Mouse (Mus musculus): ENCODE results near the gene Gm45785.

The Gm45785 gene

DNA sequence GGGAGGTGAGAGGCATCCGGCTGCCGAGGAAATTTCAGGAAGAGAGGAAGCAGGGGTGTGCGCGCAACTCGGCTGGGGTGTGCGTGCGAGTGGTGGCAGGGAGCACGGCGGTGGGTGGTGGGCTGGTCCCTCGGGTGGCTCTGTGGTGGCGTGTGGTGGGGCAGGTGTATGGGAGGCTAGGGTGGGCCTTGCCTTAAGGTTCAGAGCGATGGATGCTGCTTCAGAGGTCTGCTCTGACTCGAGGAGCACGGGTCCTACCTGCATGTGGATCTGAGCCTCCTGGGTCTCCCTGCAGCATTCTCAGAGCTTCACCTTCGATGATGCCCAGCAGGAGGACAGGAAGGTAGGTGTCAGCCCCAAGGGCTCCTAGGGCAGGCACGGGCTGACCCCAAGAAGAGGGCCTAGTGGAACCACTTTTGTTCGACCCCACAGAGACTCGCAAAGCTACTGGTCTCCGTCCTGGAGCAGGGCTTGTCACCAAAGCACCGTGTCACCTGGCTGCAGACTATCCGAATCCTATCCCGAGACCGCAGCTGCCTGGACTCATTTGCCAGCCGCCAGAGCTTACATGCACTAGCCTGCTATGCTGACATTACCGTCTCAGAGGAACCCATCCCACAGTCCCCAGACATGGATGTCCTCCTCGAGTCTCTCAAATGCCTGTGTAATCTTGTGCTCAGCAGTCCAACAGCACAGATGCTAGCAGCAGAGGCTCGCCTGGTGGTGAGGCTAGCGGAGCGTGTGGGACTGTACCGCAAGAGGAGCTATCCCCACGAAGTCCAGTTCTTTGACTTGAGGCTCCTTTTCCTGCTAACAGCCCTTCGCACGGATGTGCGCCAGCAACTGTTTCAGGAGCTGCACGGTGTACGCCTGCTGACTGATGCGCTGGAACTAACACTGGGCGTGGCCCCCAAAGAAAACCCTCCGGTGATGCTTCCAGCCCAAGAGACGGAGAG is 1.7 kb upstream of the Gm45785 start, which contains the start of gene Bet1l:
TSS of gene Bet1l (minus strand) at position 28 of the 956 bp plus-strand sequence.
- DNase-seq, result peak; percentile 36 to 40

DNA sequence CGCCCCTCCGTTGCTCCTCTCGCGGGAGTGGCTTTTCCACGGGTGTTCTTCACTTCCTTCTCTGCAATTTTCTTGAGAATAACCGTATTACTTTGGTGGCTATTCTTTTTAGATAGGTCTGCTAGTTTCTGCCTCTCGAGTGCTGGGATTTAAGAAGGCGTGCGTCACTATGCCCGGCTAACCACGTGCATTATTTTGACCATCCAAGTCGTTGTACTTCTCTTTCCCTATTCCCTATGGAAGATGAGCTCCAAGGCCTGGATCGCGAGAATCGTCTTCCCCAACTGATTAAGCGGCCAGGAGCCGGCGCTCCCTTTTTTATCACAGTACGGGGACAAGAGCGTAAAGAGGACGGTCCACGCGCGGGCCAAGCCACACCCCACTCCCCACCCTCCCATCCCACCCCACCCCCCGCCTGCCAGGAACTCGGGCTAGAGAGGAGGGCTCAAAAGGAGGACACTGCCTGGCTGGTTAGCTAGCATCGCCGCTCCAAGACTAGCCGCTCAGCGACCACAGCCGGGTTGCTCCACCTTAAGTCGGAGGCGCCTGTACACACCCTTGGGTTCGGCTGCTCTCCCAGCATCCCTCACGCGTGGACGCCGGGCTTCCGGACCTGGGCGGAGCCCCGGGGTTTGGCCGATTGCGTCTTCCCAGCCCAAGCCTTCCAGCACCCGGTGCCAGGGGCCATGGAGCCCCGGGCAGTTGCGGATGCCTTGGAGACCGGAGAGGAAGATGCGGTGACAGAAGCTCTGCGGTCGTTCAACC is 836 bp upstream of the Gm45785 start, which contains the start of gene Ric8a:
TSS of gene Ric8a (plus strand) at position 173 of the 765 bp plus-strand sequence.
- peak; percentile 90 to 92 for DNase-seq

DNA sequence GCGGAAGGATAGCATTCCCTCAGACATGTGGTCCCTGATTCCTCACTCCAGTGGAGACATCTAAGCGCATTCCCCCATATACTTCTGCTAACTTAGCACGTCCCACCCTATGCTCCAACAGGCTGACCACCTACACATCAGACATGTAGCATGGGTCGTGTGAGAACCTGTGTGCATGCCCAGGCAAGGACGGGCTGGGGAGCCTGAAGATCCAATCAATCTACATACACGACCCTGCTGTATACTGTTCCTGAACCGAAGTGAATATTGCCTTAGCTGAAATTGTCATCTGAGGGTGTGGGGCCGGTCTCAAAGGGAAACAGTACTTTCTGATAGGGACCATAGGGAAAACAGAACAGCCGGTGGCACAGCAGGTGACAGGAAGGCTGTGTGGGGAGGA is 950 bp downstream of the Gm45785 start:
- DNase-seq, result no peak

DNA sequence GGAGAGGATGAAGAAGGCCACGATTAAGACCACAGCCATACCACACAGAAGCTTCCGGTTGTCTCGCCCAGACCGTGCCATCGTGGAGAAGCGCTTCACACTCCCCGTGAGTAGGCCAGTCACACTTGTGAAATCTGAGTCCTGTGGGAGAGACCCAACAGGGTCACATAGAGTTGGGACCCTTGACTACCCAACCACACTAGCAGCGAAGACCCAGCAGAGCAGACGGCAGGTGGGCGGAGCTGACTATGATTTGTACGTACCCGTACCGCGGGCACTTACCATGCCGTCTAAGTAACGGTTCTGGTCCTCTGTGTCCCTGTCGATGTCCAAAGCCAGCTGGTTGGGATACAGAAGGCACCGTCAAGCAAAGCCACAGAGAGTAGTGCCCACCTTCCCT is 1.6 kb downstream of the Gm45785 start:
- no peak for DNase-seq

DNA sequence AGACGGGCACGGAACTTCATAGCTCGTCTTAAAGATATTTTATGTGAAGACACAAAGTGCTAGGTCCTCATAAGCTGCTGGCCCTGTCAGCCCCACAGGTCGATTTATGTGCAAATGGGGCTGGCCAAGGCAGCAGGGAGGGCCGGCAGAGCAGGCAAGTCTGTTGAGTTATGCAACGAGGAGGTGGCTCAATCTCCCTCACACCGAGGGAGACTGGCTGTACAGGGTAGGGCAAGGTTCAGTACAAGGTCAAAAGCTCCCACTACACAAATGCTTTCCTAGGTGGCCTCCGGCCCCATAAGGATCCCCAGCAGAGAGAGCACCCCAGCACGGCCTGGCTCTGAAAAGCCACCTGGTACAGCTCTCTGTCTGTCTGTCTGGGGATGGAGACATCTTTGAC is 2.7 kb downstream of the Gm45785 start:
- DNase-seq, result no peak

DNA sequence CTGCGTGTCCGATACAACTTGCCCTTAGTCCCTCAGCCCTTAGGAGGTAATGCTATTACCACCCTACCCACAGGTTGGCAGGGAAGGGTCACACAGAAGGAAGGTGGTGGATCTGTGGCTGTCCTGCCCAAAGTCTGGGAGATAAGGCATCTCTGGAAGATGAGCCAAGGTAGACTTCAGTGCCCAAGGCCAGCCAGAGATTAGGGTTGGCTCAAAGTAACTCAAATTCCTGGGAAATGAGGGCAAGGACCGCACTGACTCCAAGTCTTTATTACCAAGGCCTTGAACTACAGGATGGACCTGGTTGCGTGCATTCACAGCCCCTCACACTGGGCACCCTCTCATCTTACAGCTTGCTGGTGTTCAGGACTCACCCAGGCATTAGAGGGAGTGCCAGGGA is 4.2 kb downstream of the Gm45785 start:
- DNase-seq, result no peak

DNA sequence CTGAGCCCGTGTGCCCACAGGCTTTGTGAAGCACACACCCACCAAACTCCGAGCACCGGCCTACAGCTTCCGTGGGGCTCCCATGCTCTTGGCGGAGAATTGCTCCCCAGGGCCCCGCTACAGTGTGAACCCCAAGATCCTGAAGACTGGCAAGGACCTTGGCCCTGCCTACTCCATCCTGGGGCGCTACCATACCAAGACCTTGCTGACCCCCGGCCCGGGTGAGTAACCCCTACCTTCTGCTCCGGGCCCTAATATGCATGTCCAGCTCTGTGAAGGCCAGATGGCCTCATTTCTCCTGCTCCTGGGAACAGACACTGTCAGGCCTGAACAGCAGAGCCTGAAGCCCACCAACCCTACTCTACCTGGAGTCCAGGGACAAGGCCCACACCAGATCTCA is 7.5 kb downstream of the Gm45785 start:
- no peak for DNase-seq

DNA sequence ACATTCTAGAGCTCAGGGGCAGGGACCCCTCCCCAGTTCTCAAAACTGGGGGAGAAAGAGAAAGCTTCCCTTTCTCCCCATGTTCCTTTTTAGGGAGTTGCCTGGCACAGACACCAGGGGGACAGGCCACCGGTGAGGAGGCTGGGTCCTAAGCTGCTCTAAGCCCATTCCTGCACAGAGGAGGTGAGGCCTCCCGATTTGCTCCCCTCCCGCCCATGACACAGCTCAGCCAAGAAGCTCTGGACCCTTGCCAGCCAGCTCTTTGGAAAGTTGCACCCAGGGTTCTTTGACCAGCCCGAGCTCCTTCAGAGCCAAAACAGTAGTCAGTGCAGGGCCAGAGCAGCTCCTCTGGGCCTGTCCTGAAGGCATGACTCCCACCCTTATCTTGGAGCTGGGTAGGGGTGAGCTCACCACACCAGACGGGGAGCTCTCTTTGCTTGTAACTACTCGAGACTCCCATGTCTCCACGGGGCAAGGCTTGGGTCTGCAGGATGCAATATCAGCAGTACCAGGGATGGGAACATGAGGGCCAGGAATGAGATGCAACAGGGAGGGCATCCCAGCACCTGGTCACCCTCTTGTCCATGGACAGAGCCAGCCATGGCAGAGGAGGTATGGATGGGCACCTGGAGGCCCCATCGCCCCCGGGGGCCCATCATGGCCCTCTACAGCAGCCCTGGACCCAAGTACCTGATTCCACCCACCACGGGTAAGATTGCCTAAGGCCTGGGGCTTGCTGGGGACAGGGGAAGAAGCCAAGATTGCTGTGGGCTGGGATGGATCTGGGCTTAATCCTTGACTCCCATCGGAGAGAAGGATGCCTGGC is 8.2 kb downstream of the Gm45785 start, which contains the start of gene Odf3:
TSS of gene Odf3 (plus strand) at position 51 of the 826 bp plus-strand sequence.
- no peak for DNase-seq

DNA sequence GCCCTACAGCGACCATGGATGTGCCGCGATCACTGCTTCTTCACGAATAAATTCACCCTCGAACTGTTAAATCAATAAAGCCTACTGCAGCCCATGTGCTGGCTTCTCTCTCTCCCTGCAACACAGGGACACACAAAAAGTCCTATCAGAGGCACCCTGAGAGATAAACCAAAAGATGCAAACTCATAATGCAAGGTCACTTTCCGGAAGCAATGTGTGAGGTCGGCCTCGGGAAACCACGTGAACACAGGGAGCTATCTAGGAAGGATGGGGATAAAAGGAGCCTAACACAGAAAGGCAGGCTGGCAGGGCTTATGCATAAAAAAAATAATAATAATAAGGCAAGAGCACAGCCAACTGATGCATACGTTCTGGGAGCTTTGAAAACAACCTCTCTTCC is 9.5 kb downstream of the Gm45785 start:
- DNase-seq, result no peak

DNA sequence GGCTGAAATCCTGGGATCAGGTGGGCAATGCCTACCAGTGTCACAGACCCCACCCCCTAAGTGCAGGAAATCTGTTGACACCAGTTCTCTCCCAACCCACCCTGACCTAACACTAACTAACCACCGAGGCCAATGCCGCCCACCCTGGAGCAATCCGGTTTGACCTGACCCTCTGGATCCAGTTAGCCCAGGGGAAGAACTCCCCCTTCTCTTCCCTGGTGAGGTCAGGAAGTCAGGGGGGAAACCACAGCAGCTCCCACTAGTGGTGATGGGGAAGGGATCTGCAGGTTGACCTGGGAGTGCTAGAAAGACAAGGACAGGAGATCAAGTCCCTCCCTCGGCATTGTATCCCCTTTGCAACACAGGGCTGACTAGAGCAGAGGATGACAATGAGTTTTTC is 10.4 kb downstream of the Gm45785 start:
- no peak for DNase-seq

DNA sequence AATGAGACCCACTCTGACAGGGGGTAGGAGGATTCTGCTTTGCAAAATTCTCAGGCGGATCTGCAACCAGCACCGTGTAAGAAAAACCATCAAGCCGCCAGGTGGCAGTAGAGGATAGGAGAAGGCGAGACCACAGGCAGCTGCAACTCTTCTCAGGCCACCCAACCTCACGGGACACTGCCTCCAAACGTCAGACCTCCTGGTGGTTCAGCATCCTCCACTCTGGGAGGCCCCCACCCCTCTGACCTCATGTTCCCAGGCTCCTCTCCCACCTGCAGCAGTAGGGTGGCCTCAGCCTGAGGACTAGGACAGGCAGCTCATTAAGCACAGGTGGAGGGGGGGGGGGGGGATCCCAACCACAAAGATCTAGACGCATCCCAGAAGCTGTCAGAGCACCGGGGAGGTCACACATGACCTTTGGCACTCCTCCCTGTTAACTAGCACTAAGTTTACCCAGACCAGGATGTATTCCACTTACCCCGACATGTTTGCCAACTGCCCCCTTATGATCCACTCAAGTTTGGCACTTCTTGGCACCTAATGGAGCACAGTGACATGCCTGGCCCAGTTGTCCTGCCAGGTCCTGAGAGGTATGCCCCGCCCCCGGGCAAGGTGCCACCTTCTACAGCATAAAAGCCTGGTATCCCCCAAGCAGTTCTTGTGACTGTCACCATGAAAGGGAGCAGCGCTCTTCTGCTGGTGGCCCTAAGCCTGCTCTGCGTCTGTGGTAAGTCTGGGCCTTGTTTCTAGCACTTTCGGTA is 11.0 kb downstream of the Gm45785 start, which contains the start of gene Scgb1c1:
TSS of gene Scgb1c1 (plus strand) at position 643 of the 761 bp plus-strand sequence.
- DNase-seq, result peak; percentile 92 to 96

DNA sequence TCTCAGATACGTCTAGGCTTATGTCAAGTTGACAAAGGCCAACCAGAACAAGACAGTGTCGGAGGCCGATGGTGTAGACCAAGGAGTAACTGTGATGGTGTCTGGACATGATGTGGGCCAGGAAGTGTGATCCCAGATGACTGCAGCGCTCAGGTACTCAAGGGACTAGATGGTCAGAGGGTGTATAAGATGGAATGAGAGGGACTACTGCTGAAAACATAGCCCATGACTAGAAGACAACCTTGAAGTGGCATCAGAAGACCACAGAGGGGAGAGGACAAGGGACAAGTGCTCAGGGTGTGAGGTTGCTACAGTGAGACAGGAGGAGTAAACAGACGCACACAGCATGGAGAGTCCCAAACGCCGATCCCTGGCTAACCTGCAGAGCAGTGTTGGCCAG is 12.3 kb downstream of the Gm45785 start:
- DNase-seq, result no peak

DNA sequence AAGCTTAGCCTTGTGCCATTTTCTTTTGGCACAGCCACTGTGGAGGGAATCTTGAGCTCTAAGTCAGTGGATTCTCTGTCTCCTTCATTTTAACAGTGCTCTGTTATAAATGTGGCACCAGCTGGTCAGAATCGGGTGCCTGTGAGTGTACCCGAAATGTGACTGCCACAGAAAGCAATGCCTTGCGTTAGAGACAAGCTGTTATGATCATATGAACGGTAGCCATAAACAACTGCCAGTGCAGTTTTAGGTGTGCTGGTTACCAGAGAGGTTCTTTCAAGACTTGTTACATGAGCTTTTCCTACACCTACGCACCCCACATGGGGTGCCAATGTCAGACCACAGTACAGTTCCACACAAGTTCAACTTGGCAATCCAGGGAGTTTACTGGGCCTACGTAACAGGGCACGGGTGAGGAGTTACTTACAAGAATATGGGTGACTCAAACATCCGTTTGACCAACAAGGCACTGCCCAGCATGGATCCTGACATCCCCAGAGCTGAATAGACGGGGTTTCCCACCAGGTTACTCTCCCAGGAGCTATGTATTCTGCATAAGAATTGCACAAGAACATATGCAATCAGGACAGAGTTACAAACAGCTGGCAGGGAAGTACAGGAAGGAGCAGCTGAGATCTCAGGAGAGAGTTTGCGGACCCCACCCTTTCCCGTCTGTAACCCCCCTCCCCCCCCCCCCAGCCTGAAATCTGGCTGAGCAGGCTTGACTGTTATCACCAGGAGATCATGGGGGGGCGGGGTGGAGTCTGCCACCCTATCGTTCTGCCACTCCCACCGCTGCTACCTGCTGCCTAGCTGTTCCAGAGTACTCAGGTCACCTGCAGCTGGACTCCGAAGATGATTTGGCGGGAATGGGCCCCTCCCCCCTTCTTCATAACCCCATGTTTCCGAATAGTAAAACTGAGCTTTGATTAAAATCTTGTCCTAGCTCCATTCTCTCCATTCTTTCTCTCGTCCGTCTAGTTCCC is 15.1 kb downstream of the Gm45785 start:
- DNase-seq, result no peak

DNA sequence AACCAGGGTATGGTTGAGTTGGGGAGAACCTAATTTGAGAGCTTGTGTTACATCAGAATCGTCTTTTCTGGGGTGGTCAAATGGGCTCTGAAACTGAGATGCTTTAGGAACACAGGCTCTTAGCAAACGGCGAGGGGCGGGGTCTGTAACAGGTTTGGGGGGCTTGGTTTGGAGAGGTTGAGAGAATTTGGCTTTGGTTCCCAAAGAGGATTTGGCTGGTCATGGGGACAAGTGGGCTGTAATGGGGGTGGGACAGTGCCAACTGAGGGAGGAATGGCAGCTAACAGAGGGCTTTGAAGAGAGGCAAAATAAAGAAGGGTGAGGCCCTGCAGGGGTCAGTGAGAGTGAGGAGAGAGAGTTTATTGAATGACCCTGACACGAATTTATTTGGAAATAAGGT is 16.6 kb downstream of the Gm45785 start:
- DNase-seq, result no peak

DNA sequence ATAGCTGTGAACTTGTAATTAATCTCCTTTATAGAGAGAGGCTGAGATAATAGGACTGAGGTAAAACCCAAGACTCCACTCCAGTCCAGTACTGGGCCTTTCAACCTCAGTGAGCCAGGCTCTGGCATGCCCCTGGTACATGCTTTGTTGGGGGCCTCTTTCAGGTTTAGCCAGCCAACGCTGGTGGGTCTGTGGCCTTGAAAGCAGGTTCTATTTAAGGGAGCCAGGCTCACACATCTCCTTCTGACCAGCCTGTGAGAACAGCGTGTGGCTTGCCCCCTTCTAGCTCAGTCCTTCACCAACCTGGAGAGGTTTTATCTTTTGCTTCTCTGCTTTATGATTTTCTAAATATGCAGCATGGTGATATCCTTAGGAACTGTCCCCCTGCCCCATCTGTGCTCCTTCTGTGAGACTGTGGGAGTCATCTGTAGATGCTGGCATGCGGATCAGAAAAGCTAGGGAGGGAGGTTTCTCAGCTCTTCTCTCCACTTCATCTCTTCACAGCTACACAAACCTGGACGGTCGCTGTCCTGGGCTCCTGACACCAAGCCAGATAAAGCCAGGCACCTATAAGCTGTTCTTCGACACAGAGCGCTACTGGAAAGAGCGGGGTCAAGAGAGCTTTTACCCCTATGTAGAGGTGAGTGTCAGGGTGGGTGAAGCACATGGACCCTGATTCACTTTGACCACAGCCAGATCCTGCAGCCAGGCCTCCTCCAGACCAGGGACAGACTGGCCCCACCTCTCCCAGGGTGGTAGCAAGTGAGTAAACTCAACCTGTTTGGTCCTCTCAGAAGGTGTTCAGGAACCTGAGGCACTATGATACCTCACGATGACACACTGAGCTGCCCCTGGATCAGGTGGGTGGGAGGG is 19.7 kb downstream of the Gm45785 start:
- DNase-seq, result no peak

DNA sequence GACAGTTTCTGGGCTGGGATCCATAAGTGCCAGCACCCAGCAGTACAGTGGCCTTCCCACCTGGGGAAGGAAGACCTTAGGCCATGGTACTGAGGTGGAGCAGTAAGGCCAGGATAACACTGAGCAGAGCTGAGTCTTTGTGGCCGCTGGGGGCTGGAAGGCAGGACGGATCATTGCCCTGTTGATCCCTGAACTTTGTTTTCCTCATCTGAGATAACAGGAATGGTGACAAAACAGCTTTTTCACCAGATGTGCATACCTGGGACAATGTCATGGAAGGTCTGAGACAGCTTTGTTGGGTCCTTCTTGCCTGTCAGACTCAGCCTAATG is 20.4 kb downstream of the Gm45785 start:
- DNase-seq, result no peak

DNA sequence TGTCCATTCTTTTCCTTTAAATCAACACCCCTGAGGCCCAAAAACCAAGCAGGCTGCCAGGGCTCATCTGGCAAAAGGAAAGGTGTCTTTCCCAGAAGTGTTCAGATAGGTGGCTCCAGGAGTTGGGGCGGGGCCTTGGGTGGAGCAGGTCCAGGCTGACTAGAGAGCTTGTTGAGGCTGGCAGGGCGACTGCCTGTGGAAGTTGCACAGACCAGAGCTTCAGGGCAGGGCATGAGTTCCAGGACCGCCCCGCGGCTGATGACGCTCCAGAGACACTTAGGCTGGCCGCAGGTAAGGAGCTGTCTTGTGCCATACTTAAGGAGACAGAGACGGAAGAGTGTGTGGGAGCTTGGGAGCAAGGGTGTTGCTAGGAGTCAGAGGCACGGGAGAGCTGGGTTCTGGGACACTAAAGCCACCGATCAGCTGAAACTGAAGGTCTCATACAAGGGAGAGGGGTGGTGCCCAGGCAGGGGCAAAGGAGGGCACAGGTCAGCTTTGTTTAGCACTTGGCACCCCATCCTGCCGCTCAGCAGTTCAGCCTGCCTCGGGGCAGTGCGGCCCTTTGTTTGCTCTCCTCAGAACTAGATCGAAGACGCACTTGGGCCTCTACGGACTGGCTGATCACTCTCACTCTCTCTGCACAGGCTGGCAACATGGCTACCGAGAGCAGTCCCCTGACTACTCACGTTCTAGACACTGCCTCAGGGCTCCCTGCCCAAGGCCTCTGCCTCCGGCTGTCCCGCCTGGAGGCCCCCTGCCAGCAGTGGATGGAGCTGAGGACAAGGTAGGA is 21.0 kb downstream of the Gm45785 start, which contains the start of gene Urah:
TSS of gene Urah (plus strand) at position 51 of the 790 bp plus-strand sequence.
- no peak for DNase-seq

DNA sequence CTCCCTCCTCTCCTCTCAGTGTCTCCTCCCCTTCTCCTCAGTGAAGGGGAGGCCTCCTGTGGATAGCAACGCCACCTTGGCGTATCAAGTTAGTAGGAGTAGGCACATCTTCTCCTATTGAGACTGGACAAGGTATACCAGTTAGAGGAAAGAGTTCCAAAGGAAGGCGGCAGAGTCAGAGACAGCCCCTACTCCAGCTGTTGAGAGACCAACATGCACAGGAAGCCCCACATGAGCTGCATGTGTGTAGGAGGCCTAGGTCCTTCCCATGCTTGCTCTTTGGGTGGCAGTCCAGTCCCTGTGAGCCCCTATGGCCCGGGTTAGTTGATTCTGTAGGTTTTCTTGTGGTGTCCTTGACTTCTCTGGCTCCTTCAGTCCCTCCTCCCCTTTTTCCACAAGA is 22.8 kb downstream of the Gm45785 start:
- no peak for DNase-seq

DNA sequence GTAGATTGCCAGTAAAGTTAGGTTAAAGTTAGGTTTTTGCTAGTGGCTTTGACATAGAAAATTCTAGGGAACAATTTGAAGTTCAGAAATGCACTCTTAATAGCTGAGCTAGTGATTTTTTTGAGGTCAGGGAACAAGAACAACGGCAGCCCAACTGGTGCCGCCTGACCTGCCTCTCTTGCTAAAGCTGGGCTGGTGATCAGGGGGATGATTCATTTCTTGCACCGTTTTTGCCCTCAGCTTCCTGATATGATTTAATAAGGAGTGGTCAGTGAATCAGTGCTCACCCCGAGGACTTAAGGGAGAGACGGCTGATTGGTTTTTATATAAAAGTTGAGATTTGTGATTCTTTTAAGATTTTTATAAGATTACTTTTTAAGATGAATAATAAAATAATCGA is 24.7 kb downstream of the Gm45785 start:
- DNase-seq, result no peak

Measured in cerebellum, postnatal 25 days (tissue).